Mouse (Mus musculus): Measurements from ENCODE around the gene 9130023H24Rik. TPM values are rescaled to one million over a fixed set of nuclear protein-coding genes. Genes with fewer than 3 reads are reported as not detected.

9130023H24Rik gene
- polyA plus RNA-seq, 1 experiment from 2014 or later: 9.2 TPM

GRCm38 (mm10) chr7:128244410-128245025, 6.7 kb upstream of the 9130023H24Rik start:
- Histone ChIP-seq H3K4me1 (peaks cover 66% of the 10 kb centered on the region), H3K36me3 (replicated peaks) (peaks cover 56% of the 10 kb centered on the region), H3K4me3 (no peak overlapping the region), H3K27ac (replicated peaks) (peak overlapping the region; percentile 72; the same call in 1 of the 2 replicates), H3K27me3 (replicated peaks; ENCODE audit: low read depth, poor library complexity, severe bottlenecking) (peaks cover 22% of the 10 kb centered on the region), H3K9me3 (no peaks in the 10 kb centered on the region)
- DNase-seq (ENCODE audit: low spot score): no peak
- WGBS: 84% methylated on average over 18 of the region's 18 CpGs

- Histone ChIP-seq H3K27ac (replicated peaks) (peak overlapping the region; percentile 72), H3K36me3 (replicated peaks) (peaks cover 53% of the 10 kb centered on the region), H3K27me3 (replicated peaks; ENCODE audit: low read depth, poor library complexity, severe bottlenecking) (peaks cover 18% of the 10 kb centered on the region), H3K4me3 (no peak overlapping the region), H3K4me1 (peaks cover 68% of the 10 kb centered on the region), H3K9me3 (no peaks in the 10 kb centered on the region)
- 43% methylated on average over 10 of the region's 10 CpGs for WGBS
- peak; percentile 39 for DNase-seq (ENCODE audit: low spot score)
These were observed 6.1 kb upstream of the 9130023H24Rik start for GRCm38 (mm10) chr7:128243921-128244320.

- WGBS: 94% methylated on average over 16 of the region's 16 CpGs
- peaks cover 7% of the 10 kb centered on the region for H3K27me3 ChIP-seq (replicated peaks; ENCODE audit: low read depth, poor library complexity, severe bottlenecking)
- peaks cover 53% of the 10 kb centered on the region for H3K36me3 ChIP-seq (replicated peaks)
- H3K27ac ChIP-seq (replicated peaks): no peak overlapping the region
- peaks cover 65% of the 10 kb centered on the region for H3K4me1 ChIP-seq
- no peak overlapping the region for H3K4me3 ChIP-seq
- H3K9me3 ChIP-seq: no peaks in the 10 kb centered on the region
- DNase-seq (ENCODE audit: low spot score): no peak
These were observed 4.5 kb upstream of the 9130023H24Rik start for GRCm38 (mm10) chr7:128242331-128242730.

GRCm38 (mm10) chr7:128240131-128240784, 2.4 kb upstream of the 9130023H24Rik start:
- Histone ChIP-seq H3K27me3 (replicated peaks; ENCODE audit: low read depth, poor library complexity, severe bottlenecking) (no peaks in the 10 kb centered on the region), H3K36me3 (replicated peaks) (peaks cover 62% of the 10 kb centered on the region), H3K9me3 (no peaks in the 10 kb centered on the region), H3K27ac (replicated peaks) (peak overlapping the region; percentile 32; the same call in 1 of the 2 replicates), H3K4me1 (peaks cover 57% of the 10 kb centered on the region), H3K4me3 (no peak overlapping the region)
- DNase-seq (ENCODE audit: low spot score): no peak
- 94% methylated on average over 27 of the region's 27 CpGs for WGBS

- peaks cover 49% of the 10 kb centered on the region for H3K36me3 ChIP-seq (replicated peaks)
- no peaks in the 10 kb centered on the region for H3K9me3 ChIP-seq
- peaks cover 46% of the 10 kb centered on the region for H3K4me1 ChIP-seq
- H3K27me3 ChIP-seq (replicated peaks; ENCODE audit: low read depth, poor library complexity, severe bottlenecking): no peaks in the 10 kb centered on the region
- H3K27ac ChIP-seq (replicated peaks): peak overlapping the region; percentile 98
- peak overlapping the region; percentile 78 for H3K4me3 ChIP-seq
- peak; percentile 54 for DNase-seq (ENCODE audit: low spot score)
- 25% methylated on average over 4 of the region's 4 CpGs for WGBS
These were observed 1.2 kb upstream of the 9130023H24Rik start for GRCm38 (mm10) chr7:128238991-128239390.

- Histone ChIP-seq H3K27me3 (replicated peaks; ENCODE audit: low read depth, poor library complexity, severe bottlenecking) (no peaks in the 10 kb centered on the region), H3K9me3 (no peaks in the 10 kb centered on the region), H3K36me3 (replicated peaks) (peaks cover 39% of the 10 kb centered on the region), H3K27ac (replicated peaks) (peak overlapping the region; percentile 98), H3K4me1 (peaks cover 36% of the 10 kb centered on the region), H3K4me3 (peak overlapping the region; percentile 78)
- under 1% methylated on average over 25 of the region's 25 CpGs for WGBS
- no peak for DNase-seq (ENCODE audit: low spot score)
These were observed 271 bp downstream of the 9130023H24Rik start for GRCm38 (mm10) chr7:128237593-128237926.

- H3K27me3 ChIP-seq (replicated peaks; ENCODE audit: low read depth, poor library complexity, severe bottlenecking): no peaks in the 10 kb centered on the region
- H3K4me1 ChIP-seq: peaks cover 32% of the 10 kb centered on the region
- H3K36me3 ChIP-seq (replicated peaks): peaks cover 34% of the 10 kb centered on the region
- 26% methylated on average over 37 of the region's 37 CpGs for WGBS
- DNase-seq (ENCODE audit: low spot score): peak; percentile 90
- peak within 1 kb of the TSS; percentile 98 for H3K27ac ChIP-seq (replicated peaks)
- peak within 1 kb of the TSS; percentile 78 for H3K4me3 ChIP-seq
- H3K9me3 ChIP-seq: no peaks in the 10 kb centered on the region
These were observed 807 bp downstream of the 9130023H24Rik start, which contains the start of gene Armc5 for GRCm38 (mm10) chr7:128236856-128237592. Gene Armc5 (plus strand): TSS chr7:128237342.

- Histone ChIP-seq H3K36me3 (replicated peaks) (peaks cover 28% of the 10 kb centered on the region), H3K9me3 (no peaks in the 10 kb centered on the region), H3K4me1 (peaks cover 29% of the 10 kb centered on the region), H3K27ac (replicated peaks) (peak overlapping the region; percentile 98; the same call in 1 of the 2 replicates), H3K4me3 (peak overlapping the region; percentile 78), H3K27me3 (replicated peaks; ENCODE audit: low read depth, poor library complexity, severe bottlenecking) (no peaks in the 10 kb centered on the region)
- DNase-seq (ENCODE audit: low spot score): no peak
- 93% methylated on average over 13 of the region's 13 CpGs for WGBS
These were observed 1.4 kb downstream of the 9130023H24Rik start for GRCm38 (mm10) chr7:128236426-128236825.

- Histone ChIP-seq H3K4me1 (peaks cover 25% of the 10 kb centered on the region), H3K4me3 (no peak overlapping the region), H3K36me3 (replicated peaks) (peaks cover 18% of the 10 kb centered on the region), H3K9me3 (no peaks in the 10 kb centered on the region), H3K27ac (replicated peaks) (no peak overlapping the region), H3K27me3 (replicated peaks; ENCODE audit: low read depth, poor library complexity, severe bottlenecking) (no peaks in the 10 kb centered on the region)
- WGBS: 89% methylated on average over 1 of the region's 1 CpGs
- DNase-seq (ENCODE audit: low spot score): no peak
These were observed 2.4 kb downstream of the 9130023H24Rik start for GRCm38 (mm10) chr7:128235481-128235880.

GRCm38 (mm10) chr7:128234796-128235195, 3.0 kb downstream of the 9130023H24Rik start:
- DNase-seq (ENCODE audit: low spot score): no peak
- Histone ChIP-seq H3K4me1 (peaks cover 20% of the 10 kb centered on the region), H3K27ac (replicated peaks) (no peak overlapping the region), H3K27me3 (replicated peaks; ENCODE audit: low read depth, poor library complexity, severe bottlenecking) (no peaks in the 10 kb centered on the region), H3K4me3 (no peak overlapping the region), H3K9me3 (no peaks in the 10 kb centered on the region), H3K36me3 (replicated peaks) (peaks cover 11% of the 10 kb centered on the region)
- 84% methylated on average over 2 of the region's 2 CpGs for WGBS

- no peaks in the 10 kb centered on the region for H3K27me3 ChIP-seq (replicated peaks; ENCODE audit: low read depth, poor library complexity, severe bottlenecking)
- no peak overlapping the region for H3K4me3 ChIP-seq
- DNase-seq (ENCODE audit: low spot score): no peak
- H3K36me3 ChIP-seq (replicated peaks): peaks cover 9% of the 10 kb centered on the region; the same call in 1 of the 2 replicates
- 46% methylated on average over 8 of the region's 8 CpGs for WGBS
- H3K27ac ChIP-seq (replicated peaks): no peak overlapping the region
- peaks cover 3% of the 10 kb centered on the region for H3K4me1 ChIP-seq
- H3K9me3 ChIP-seq: no peaks in the 10 kb centered on the region
These were observed 6.1 kb downstream of the 9130023H24Rik start for GRCm38 (mm10) chr7:128231741-128232140.

- Histone ChIP-seq H3K27me3 (replicated peaks; ENCODE audit: low read depth, poor library complexity, severe bottlenecking) (no peaks in the 10 kb centered on the region), H3K27ac (replicated peaks) (no peak overlapping the region), H3K36me3 (replicated peaks) (no peaks in the 10 kb centered on the region), H3K4me1 (0 out of 2 replicates have a peak, but pooled peaks cover 2% of the 10 kb centered on the region), H3K4me3 (no peak overlapping the region), H3K9me3 (no peaks in the 10 kb centered on the region)
- no peak for DNase-seq (ENCODE audit: low spot score)
- 87% methylated on average over 3 of the region's 3 CpGs for WGBS
These were observed 16.9 kb downstream of the 9130023H24Rik start for GRCm38 (mm10) chr7:128220936-128221335.
